Mouse (Mus musculus): ENCODE data around the gene Ddrgk1.

GRCm38 (mm10) chr2:130704040-130705001 is 39.9 kb upstream of the Ddrgk1 start:
- TF ChIP-seq CTCF (IDR thresholded peaks at IDR 0.05; ENCODE audit: borderline replicate concordance, extremely low read depth, insufficient read depth, insufficient read length) (no peak), POLR2A (IDR thresholded peaks at IDR 0.05; ENCODE audit: borderline replicate concordance, extremely low read depth, insufficient read depth, insufficient read length, poor library complexity, severe bottlenecking) (no peak)
